Mouse (Mus musculus): ENCODE data around the gene Ubc. TPM values are rescaled to one million over a fixed set of nuclear protein-coding genes. Genes with fewer than 3 reads are reported as not detected.
A peak's percentile ranks its signal among the peaks of the same experiment; 100 is the strongest.

The Ubc gene
- polyA plus RNA-seq, 1 experiment from 2014 or later: 1,012 TPM

- Histone ChIP-seq H3K27me3 (no peaks in the 10 kb centered on the region), H3K9me3 (no peaks in the 10 kb centered on the region), H3K4me3 (no peak overlapping the region), H3K4me1 (peaks cover 14% of the 10 kb centered on the region), H3K9ac (no peak overlapping the region), H3K4me2 (no peak overlapping the region), H3K27ac (no peak overlapping the region), H3K36me3 (peaks cover 40% of the 10 kb centered on the region)
- WGBS: 61% methylated on average over 5 of the region's 5 CpGs
- no peak for ATAC-seq (ENCODE audit: insufficient number of reproducible peaks, insufficient read depth, low FRiP score, low TSS enrichment, low read depth)
Measured at GRCm38 (mm10) chr5:125411972-125412530, 22.0 kb upstream of the Ubc start.

GRCm38 (mm10) chr5:125409348-125410090 lies 19.5 kb upstream of the Ubc start:
- ATAC-seq (ENCODE audit: insufficient number of reproducible peaks, insufficient read depth, low FRiP score, low TSS enrichment, low read depth): no peak
- H3K4me3 ChIP-seq: peak overlapping the region; percentile 41
- H3K4me2 ChIP-seq: peak overlapping the region; percentile 52
- 0 out of 2 replicates have a peak overlapping the region, but pooled peaks have one; percentile 21 for H3K9ac ChIP-seq
- WGBS: 6% methylated on average over 20 of the region's 20 CpGs
- no peaks in the 10 kb centered on the region for H3K9me3 ChIP-seq
- H3K4me1 ChIP-seq: peaks cover 18% of the 10 kb centered on the region
- H3K27me3 ChIP-seq: no peaks in the 10 kb centered on the region
- H3K27ac ChIP-seq: peak overlapping the region; percentile 60; the same call in 1 of the 2 replicates
- peaks cover 15% of the 10 kb centered on the region for H3K36me3 ChIP-seq

DNA sequence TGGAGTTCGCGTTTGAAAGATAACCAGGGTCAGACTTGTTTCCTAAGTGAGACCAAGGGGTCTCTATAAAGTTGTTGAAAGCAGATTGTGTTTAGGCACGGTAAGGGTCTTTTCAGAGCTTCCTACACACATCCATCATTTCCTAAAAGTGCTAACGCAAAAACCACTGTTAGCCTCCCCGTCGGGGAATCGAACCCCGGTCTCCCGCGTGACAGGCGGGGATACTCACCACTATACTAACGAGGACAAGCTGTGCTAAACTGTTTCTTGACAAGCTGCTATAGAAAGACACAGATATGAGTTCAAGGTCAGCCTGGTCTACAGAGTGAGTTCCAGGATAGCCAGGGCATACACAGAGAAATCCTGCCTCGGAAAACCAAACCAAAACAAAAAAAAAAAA lies 18.8 kb upstream of the Ubc start:
- Histone ChIP-seq H3K27ac (peak overlapping the region; percentile 60; the same call in 1 of the 2 replicates), H3K9ac (no peak overlapping the region)
- 0 out of 2 replicates have a peak, but pooled peaks have one; percentile 0 for ATAC-seq (ENCODE audit: insufficient number of reproducible peaks, insufficient read depth, low FRiP score, low TSS enrichment, low read depth)

GRCm38 (mm10) chr5:125407910-125408575 lies 18.0 kb upstream of the Ubc start:
- no peak for ATAC-seq (ENCODE audit: insufficient number of reproducible peaks, insufficient read depth, low FRiP score, low TSS enrichment, low read depth)
- peak overlapping the region; percentile 41 for H3K4me3 ChIP-seq
- H3K9ac ChIP-seq: no peak overlapping the region
- WGBS: 67% methylated on average over 14 of the region's 14 CpGs
- peak overlapping the region; percentile 52 for H3K4me2 ChIP-seq
- H3K27me3 ChIP-seq: no peaks in the 10 kb centered on the region
- peaks cover 21% of the 10 kb centered on the region for H3K4me1 ChIP-seq
- 0 out of 2 replicates have a peak overlapping the region, but pooled peaks have one; percentile 7 for H3K27ac ChIP-seq
- 0 out of 2 replicates have a peak, but pooled peaks cover 1% of the 10 kb centered on the region for H3K36me3 ChIP-seq
- no peaks in the 10 kb centered on the region for H3K9me3 ChIP-seq

More for the DNA sequence above, 18.8 kb upstream of the Ubc start:
- H3K27me3 ChIP-seq: no peaks in the 10 kb centered on the region
- H3K4me2 ChIP-seq: peak overlapping the region; percentile 52
- peaks cover 19% of the 10 kb centered on the region for H3K4me1 ChIP-seq
- WGBS: under 1% methylated on average over 13 of the region's 13 CpGs
- H3K36me3 ChIP-seq: peaks cover 9% of the 10 kb centered on the region
- H3K4me3 ChIP-seq: peak overlapping the region; percentile 41
- no peaks in the 10 kb centered on the region for H3K9me3 ChIP-seq

- Histone ChIP-seq H3K27ac (peak overlapping the region; percentile 89; the same call in 1 of the 2 replicates), H3K4me3 (peak overlapping the region; percentile 69), H3K27me3 (no peaks in the 10 kb centered on the region), H3K4me2 (peak overlapping the region; percentile 82), H3K36me3 (no peaks in the 10 kb centered on the region), H3K9me3 (no peaks in the 10 kb centered on the region), H3K4me1 (peaks cover 21% of the 10 kb centered on the region), H3K9ac (peak overlapping the region; percentile 74)
- no peak for ATAC-seq (ENCODE audit: insufficient number of reproducible peaks, insufficient read depth, low FRiP score, low TSS enrichment, low read depth)
- 54% methylated on average over 13 of the region's 13 CpGs for WGBS
Measured at GRCm38 (mm10) chr5:125407020-125407830, 17.2 kb upstream of the Ubc start.

DNA sequence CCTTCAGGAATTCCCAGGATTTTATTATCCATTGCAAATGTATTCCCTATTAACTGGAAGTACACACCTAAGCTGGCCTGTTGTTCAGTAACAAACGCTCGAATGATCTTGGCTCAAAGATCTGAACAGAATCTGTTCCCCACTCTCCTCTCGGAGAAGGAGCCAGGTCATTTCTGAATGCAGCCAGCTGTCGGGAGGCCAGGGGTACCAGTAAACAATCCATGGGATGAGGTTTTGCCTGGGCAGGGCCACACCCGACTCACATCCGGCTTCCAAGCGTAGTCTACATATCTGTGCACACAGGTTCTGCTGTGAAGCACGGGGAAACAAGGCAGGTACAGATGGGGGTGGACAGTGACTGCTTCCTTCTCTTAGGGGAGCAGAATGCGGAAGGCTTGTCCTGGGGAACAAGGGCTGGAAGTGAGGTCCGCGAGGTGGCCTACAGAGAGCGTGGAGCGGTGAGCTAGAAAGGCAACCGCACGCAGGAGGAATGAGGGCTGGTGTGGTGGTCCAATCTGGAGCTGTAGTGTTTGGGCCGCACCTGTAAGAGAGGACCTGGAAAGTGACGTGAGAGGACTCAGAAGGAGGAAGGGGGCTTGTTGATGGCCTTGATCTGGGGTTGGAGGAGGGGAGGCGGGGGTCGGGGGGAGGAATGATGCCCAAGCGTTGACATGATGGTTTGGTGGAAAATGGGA lies 16.5 kb upstream of the Ubc start:
- Histone ChIP-seq H3K9me3 (no peaks in the 10 kb centered on the region), H3K4me3 (peak overlapping the region; percentile 69), H3K4me2 (peak overlapping the region; percentile 82), H3K27ac (peak overlapping the region; percentile 89), H3K36me3 (no peaks in the 10 kb centered on the region), H3K9ac (peak overlapping the region; percentile 74), H3K27me3 (no peaks in the 10 kb centered on the region), H3K4me1 (peaks cover 21% of the 10 kb centered on the region)
- ATAC-seq (ENCODE audit: insufficient number of reproducible peaks, insufficient read depth, low FRiP score, low TSS enrichment, low read depth): no peak
- WGBS: 2% methylated on average over 20 of the region's 20 CpGs

DNA sequence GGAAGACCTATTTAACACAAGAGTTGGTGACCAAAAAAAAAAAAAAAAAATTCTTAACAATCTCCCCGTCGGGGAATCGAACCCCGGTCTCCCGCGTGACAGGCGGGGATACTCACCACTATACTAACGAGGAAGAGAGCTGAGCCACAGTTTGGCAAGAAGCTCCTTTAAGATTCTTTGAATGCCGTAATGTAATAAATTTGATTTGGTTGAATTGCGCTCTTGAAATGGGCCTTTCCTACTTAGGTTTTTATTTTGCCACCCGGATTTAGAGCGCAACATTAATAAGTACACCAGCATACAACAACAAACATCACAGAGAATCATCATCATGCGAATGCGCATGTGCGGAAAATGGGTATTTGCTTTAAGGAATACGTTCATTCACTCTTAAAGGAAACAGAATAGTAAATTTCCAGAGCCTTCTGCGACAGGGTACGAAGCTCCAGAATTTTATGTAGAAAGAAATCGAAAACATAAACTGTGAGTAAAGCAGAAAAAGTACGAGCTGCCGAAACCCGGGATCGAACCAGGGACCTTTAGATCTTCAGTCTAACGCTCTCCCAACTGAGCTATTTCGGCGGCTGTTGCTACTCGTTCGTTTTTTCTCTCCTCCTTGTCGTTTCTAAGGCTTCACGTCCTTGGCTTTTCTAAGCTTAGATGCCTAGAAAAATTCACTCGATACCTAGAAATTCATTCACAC lies 15.7 kb upstream of the Ubc start:
- Histone ChIP-seq H3K9ac (peak overlapping the region; percentile 75), H3K4me2 (peak overlapping the region; percentile 82), H3K27ac (peak overlapping the region; percentile 90), H3K9me3 (no peaks in the 10 kb centered on the region), H3K27me3 (no peaks in the 10 kb centered on the region), H3K4me1 (peaks cover 21% of the 10 kb centered on the region), H3K4me3 (peak overlapping the region; percentile 69), H3K36me3 (no peaks in the 10 kb centered on the region)
- ATAC-seq (ENCODE audit: insufficient number of reproducible peaks, insufficient read depth, low FRiP score, low TSS enrichment, low read depth): peak; percentile 73
- under 1% methylated on average over 31 of the region's 31 CpGs for WGBS

DNA sequence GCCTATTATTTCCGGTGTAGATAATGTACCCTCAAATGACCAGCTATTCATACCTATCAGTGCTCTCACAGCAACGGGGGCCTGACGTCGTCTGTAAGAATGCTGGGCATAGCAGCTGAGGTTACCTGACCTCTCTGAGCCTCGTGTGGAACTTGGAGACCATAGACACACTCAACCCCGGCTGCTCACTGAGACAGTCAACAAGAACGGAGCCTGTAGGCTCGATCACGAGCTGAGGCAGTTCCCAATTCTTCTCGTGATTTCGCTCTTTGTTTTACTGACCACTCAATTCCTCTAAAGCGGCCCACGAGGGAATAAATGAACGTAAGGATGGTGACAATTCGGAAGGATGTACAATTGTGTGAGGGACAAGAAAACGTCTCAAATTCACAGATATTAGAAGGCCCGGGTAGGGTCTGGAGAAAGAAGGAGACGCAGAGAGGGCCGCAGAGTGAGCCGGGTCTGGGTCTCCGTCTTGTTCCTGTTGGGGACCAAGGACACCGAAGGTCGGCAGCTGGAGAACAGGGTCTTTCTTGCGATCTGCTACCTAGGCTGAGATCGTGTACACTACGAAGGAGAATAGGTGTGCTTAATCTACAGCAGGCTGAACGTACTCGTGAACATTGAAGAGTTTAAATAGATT lies 15.0 kb upstream of the Ubc start:
- Histone ChIP-seq H3K4me1 (peaks cover 17% of the 10 kb centered on the region), H3K9ac (peak overlapping the region; percentile 75), H3K27ac (peak overlapping the region; percentile 90), H3K36me3 (no peaks in the 10 kb centered on the region), H3K4me3 (peak overlapping the region; percentile 69), H3K9me3 (no peaks in the 10 kb centered on the region), H3K4me2 (peak overlapping the region; percentile 82), H3K27me3 (no peaks in the 10 kb centered on the region)
- 0 out of 2 replicates have a peak, but pooled peaks have one; percentile 35 for ATAC-seq (ENCODE audit: insufficient number of reproducible peaks, insufficient read depth, low FRiP score, low TSS enrichment, low read depth)
- WGBS: under 1% methylated on average over 28 of the region's 28 CpGs

GRCm38 (mm10) chr5:125404536-125404902 lies 14.5 kb upstream of the Ubc start:
- Histone ChIP-seq H3K4me3 (peak overlapping the region; percentile 69), H3K4me1 (peaks cover 13% of the 10 kb centered on the region), H3K9ac (peak overlapping the region; percentile 75), H3K27ac (peak overlapping the region; percentile 90), H3K9me3 (no peaks in the 10 kb centered on the region), H3K4me2 (peak overlapping the region; percentile 82), H3K27me3 (no peaks in the 10 kb centered on the region), H3K36me3 (no peaks in the 10 kb centered on the region)
- ATAC-seq (ENCODE audit: insufficient number of reproducible peaks, insufficient read depth, low FRiP score, low TSS enrichment, low read depth): no peak
- WGBS: 2% methylated on average over 7 of the region's 7 CpGs
